Mouse (Mus musculus): Measurements from ENCODE around the gene Gm11627. TPM values are rescaled to one million over a fixed set of nuclear protein-coding genes. Genes with fewer than 3 reads are reported as not detected.

The Gm11627 gene
- total RNA-seq, 2 experiments from 2014 or later: not detected

- peak; percentile 65 to 79 for DNase-seq
- intact Hi-C loops (cut with DNase I): no loop called here
Observed at GRCm38 (mm10) chr11:102604010-102604584, 24.8 kb upstream of the Gm11627 start, which contains the start of gene Fzd2. Gene Fzd2 (plus strand): TSS chr11:102604396.

GRCm38 (mm10) chr11:102603496-102603850 lies 24.2 kb upstream of the Gm11627 start:
- peak in 1 of 2 experiments; percentile 56 for DNase-seq
- intact Hi-C loops (cut with DNase I): no loop called here

- intact Hi-C loops (cut with DNase I): no loop called here
- DNase-seq: no peak
Observed at GRCm38 (mm10) chr11:102602816-102603495, 23.7 kb upstream of the Gm11627 start.

- no peak for DNase-seq
- intact Hi-C loops (cut with DNase I): no loop called here
Observed at GRCm38 (mm10) chr11:102599912-102600311, 20.7 kb upstream of the Gm11627 start.

- DNase-seq: no peak
- intact Hi-C loops (cut with DNase I): no loop called here
Observed at GRCm38 (mm10) chr11:102595341-102595820, 16.1 kb upstream of the Gm11627 start.

- no peak for DNase-seq
- intact Hi-C loops (cut with DNase I): no loop called here
Observed at GRCm38 (mm10) chr11:102587554-102587953, 8.3 kb upstream of the Gm11627 start.

- DNase-seq: no peak
- intact Hi-C loops (cut with DNase I): no loop called here
Observed at GRCm38 (mm10) chr11:102586445-102587130, 7.3 kb upstream of the Gm11627 start.

GRCm38 (mm10) chr11:102582736-102583135 lies 3.5 kb upstream of the Gm11627 start:
- intact Hi-C loops (cut with DNase I): no loop called here
- DNase-seq: no peak

- intact Hi-C loops (cut with DNase I): no loop called here
- DNase-seq: no peak
Observed at GRCm38 (mm10) chr11:102582016-102582610, 2.9 kb upstream of the Gm11627 start.

GRCm38 (mm10) chr11:102581281-102582015 lies 2.2 kb upstream of the Gm11627 start:
- no peak for DNase-seq

GRCm38 (mm10) chr11:102580034-102580330 lies 721 bp upstream of the Gm11627 start:
- intact Hi-C loops (cut with DNase I): loop anchor here (2.0 kb wide), 1 partner anchor 101 kb away; no protein-coding TSS in a partner anchor
- DNase-seq: no peak

More at GRCm38 (mm10) chr11:102581281-102582015, 2.2 kb upstream of the Gm11627 start:
- intact Hi-C loops (cut with DNase I): loop anchor here (2.0 kb wide), 1 partner anchor 103 kb away; no protein-coding TSS in a partner anchor

GRCm38 (mm10) chr11:102578341-102579118 lies 731 bp downstream of the Gm11627 start:
- intact Hi-C loops (cut with DNase I): loop anchor here (2.0 kb wide), 1 partner anchor 94 kb away; no protein-coding TSS in a partner anchor
- peak; percentile 75 to 83 for DNase-seq

GRCm38 (mm10) chr11:102576050-102576754 lies 3.1 kb downstream of the Gm11627 start:
- intact Hi-C loops (cut with DNase I): no loop called here
- DNase-seq: no peak

GRCm38 (mm10) chr11:102575034-102575433 lies 4.2 kb downstream of the Gm11627 start:
- no peak for DNase-seq
- intact Hi-C loops (cut with DNase I): no loop called here

GRCm38 (mm10) chr11:102572866-102573663 lies 6.2 kb downstream of the Gm11627 start:
- DNase-seq: peak; percentile 75 to 82
- intact Hi-C loops (cut with DNase I): loop anchor here (1.0 kb wide), 1 partner anchor 79 kb away; no protein-coding TSS in a partner anchor

- no peak for DNase-seq
- intact Hi-C loops (cut with DNase I): no loop called here
Observed at GRCm38 (mm10) chr11:102568756-102569377, 10.4 kb downstream of the Gm11627 start.

GRCm38 (mm10) chr11:102568191-102568590 lies 11.1 kb downstream of the Gm11627 start:
- intact Hi-C loops (cut with DNase I): no loop called here

GRCm38 (mm10) chr11:102567723-102568122 lies 11.5 kb downstream of the Gm11627 start:
- DNase-seq: no peak
- intact Hi-C loops (cut with DNase I): no loop called here

More at GRCm38 (mm10) chr11:102568191-102568590, 11.1 kb downstream of the Gm11627 start:
- no peak for DNase-seq

All from gastrocnemius, postnatal 36 days (tissue).